Mouse (Mus musculus) lung, postnatal 14 days (tissue): ENCODE results near the gene Lrrc45.
"Not testable (repeated sequence)": the region's sequence is repeated elsewhere in the genome, so short reads cannot be mapped to it uniquely, and the experiment has no call there.

ENCODE experiments used
- DNase-seq: peaks from one replicate; pipeline ENCODE4 v3.0.0; 2021

Gene Lrrc45

DNA sequence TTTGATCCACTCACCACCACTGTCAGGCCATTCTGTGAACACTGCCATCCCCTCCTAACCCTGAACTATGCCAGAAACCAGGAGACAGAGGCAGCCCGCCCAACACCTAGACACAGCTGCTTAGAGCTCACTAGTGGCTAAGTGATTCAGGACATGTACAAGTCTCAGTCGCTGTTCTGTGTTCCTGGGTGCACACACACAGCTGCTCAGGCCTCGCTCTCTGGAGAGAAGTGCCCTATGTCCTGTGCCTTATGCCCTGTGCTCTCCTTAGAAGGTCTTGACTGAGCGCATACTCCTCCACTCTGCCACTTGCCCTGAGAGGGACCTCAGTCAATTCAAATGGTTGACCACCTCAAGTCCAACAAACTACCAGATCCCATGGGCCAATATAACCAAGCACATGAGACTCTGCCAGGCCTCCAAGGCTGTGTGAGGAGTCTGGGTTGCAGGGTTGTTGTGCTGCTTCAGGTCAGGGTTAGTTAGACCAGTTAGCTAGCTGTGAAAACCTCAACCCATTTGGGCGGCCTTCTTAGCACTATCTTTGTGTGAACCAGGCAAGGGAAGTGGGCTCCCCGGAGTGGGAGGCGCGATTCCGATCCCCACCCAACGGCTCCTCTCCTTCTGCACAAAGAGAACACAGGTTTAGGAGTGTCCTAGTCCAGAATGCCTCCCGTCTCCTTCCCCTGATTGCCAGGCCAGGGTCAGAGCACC lies 15.0 kb downstream of the Lrrc45 start:
- DNase-seq = no peak

DNA sequence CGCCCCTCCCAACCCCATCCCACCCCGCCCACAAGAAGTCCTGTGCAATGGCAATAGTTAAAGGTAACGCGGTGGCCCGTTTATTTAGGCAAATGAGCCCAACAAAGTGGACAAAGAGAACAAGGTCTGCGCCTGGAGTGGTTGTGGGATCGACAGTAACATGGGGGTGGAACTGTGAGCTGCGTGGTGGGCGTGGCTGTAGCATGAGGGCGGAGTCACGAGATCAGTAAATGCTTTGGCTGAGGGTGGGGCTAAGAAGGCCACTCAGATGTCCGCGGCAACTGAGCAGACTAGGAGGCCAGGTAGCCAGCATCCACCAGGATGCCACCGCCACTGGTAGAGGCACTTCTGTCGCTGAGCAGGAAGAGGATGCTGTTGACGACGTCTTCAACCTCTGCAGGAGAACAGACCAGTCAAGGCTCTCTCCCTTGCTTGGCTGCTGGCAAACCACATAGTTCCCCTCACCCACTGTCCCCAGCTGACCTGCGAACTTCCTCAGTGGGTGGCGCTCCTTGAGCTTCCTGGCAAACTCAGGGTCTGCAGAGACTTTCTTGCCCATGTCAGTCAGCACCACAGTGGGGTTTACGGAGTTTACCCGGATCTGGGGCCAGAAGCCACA lies 15.8 kb downstream of the Lrrc45 start:
- DNase-seq = peak; percentile 77

DNA sequence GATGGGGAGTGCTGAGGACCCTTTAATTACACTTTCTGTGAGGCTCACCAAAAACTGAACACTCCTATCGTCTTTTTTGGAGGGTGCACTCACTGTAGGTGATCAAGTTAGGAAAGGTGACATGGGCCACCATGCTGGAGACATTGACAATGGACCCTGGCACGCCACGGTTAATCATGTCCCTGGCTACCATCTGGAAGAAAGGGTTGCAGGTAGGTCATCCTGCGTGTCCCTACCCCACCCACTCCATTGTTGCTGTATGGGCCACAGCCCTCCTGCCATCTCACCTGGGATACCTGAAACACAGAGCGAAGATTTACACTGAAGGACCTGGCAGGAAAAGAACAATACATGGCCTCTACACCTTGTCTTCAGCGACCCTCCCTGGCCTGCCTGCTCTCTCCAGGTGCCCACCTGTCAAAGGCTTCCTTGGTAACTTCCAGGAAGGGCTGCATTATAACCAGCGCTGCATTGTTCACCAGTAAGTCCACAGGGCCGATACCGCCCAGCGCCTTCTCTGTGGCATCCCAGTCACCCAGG lies 16.7 kb downstream of the Lrrc45 start:
- no peak for DNase-seq

DNA sequence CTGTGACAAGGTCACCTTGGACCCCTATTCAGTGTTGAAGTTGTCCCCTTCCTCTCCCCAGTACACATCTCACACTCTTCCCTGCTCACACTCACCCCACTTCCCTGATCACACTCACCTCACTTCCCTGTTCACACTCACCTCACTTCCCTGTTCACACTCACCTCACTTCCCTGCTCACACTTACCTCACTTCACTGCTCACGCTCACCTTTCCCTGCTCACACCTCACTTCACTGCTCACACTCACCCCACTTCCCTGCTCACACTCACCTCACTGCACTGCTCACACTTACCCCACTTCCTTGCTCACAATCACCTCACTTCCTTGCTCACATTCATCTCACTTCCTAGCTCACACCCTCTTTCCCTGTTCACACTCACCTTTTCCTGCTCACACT lies 17.7 kb downstream of the Lrrc45 start:
- DNase-seq = no peak

GRCm38 (mm10) chr11:120731858-120732680 lies 18.3 kb downstream of the Lrrc45 start, which contains the start of gene Cbr2:
Gene Cbr2, minus strand, starts transcription at chr11:120732114.
- DNase-seq = peak; percentile 56

DNA sequence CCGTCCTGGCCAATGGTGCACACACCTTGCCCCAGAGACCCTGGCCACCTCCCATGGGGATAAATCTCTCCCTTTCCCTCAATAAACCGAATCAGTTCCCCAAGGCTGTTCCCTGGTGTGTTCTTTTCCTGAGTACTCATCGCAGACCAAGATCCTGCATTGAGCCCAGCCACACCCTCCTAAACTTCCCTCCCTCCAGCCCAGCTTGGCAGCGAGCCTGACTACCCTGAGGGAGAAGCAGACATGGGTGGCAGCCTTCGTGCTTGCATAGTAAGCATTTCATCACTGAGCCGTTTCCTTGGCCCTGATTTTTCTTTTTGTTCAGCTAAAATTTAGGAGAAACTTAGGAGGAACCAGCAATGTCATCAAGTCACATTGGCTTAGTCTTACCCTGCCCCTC lies 19.8 kb downstream of the Lrrc45 start:
- peak; percentile 76 for DNase-seq

GRCm38 (mm10) chr11:120736424-120736823 lies 22.7 kb downstream of the Lrrc45 start:
- DNase-seq = no peak

DNA sequence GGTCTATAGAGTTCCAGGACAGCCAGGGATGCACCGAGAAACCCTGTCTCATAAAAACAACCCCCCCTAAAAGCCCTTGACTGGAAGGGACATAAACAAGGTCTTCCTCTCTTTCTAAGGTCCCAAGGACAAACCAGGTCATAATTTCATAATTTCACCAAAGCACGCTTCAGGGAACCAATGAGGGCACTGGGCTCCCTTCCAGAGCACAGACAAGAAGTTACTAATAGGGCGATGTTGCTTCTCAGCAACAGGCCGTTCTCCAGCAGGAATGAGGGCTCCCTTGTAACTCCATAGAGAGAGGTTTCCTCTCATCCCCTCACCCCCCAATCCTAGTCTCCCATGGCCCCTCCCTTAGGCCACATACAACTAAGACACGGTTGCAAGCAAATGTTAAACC lies 27.3 kb downstream of the Lrrc45 start:
- DNase-seq = no peak

GRCm38 (mm10) chr11:120744121-120744701 lies 30.5 kb downstream of the Lrrc45 start:
- peak; percentile 49 for DNase-seq

DNA sequence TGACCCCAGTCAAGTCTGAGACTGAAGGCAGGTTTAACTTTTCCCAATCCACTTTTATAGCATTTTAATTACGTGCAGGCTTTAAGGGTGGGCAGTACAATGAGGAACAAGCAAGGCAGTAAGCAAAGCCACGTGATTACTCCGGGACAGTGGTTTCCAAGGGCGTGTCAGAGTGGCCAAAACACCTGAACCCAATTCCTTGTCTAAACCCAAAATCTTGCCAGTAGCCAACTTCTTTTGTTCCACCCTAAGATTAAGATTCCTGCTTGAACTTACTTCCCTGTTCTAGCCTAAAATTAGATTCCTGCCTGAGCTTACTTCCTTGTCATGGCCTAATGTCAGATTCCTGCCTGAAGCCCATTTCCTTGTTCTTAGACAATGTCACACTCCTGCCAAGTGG lies 34.2 kb downstream of the Lrrc45 start:
- no peak for DNase-seq

- DNase-seq = peak; percentile 70
These were observed 35.7 kb downstream of the Lrrc45 start for GRCm38 (mm10) chr11:120749430-120749829.

- DNase-seq = no peak
These were observed 37.9 kb downstream of the Lrrc45 start for GRCm38 (mm10) chr11:120751606-120752005.

GRCm38 (mm10) chr11:120760236-120760635 lies 46.5 kb downstream of the Lrrc45 start:
- DNase-seq = no peak

DNA sequence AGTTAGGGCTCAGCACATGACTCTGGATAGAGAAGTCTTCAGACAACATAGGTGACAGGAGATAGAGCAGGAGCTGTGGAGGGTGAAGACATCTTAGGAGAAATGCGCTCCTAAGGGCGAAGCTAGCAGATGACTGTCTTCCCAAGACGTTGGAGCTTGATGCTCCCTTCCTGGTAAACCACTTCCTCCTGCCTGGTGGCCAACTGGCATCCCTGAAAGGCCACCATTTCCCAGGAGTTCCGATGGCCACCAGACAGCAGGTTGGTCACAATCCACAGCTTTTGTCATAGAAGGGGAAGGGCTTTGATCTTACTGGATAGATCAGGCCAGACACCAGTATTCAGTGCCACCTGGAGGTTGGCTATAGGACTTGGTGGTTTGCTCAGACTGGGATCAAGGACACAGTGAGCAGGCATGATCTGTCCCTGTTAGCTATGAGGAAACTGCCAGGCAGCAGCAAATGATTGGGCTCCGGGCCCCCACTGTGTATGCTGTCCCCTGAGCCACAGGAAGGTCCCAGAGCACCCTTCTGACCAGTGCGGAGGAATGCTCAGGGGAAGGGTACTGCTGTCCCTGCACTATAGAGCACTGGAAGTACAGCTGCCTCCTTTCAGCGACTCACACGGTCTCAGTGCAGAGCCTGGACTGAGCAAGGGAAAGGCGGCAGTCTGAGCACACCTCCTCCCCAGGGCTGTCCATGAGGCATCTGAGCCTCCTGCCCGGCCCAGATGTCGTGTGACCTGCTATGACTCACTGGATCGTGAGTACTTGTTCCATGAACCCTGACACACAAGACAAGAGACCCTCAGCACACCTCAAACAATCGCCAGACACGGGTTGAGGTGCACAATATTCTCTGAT lies 48.3 kb downstream of the Lrrc45 start:
- no peak for DNase-seq

DNA sequence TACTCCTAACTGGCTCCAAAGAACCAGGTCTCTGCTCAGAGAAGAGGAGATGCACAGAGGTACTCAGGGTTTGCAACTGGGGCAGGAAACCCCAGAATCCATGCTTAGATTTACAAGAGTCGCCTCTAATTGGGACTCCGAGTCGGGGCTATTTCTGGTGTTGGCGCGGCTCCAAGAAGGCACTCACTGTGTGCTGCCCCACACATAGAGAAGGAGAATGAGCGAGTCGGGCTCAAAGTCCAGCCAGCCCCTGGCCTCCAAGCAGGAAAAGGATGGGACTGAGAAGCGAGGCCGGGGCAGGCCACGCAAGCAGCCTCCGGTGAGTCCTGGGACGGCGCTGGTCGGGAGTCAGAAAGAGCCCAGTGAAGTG lies 48.9 kb downstream of the Lrrc45 start, which contains the start of gene Hmga1b:
Gene Hmga1b, plus strand, starts transcription at position 123 of the 370 bp plus-strand sequence.
- DNase-seq = not testable (repeated sequence)

DNA sequence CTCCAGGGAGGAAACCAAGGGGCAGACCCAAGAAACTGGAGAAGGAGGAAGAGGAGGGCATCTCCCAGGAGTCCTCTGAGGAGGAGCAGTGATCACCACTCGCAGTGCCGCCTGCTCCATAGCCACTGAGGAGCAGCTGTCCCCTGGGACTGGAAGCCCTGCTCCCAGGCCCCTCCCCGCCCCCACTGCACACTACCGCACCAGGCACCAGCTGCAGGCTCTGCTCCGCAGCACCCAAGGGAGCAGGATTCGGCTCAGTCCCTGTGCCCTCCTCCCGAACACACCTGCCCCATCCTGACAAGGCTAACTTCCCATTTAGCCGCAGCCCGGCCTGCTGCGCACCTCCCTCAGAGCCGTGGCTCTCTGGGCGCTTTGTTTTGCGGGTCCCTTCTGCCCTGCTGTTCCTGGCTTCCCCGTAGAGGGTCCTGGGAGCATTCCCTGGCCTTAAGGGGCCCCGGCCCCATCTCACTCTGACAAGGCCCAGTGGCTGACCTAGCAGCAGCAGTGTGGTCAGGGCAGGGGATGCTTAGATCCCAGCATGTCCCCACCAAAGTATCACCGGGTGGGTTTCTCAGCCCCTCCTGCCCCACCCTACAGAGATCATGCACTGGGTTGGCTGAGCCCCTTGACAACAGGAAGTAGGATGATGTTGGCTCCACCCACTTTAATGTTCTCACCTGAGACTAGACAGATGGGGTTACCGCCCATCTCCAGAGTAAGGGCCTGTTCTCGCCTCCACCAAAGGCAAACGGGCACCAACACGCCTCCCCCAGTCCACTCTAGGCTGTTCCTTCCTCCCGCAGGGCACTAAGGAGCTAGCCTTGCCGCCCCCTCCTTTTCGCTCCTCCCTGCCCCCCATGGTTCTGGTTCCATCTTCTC lies 49.6 kb downstream of the Lrrc45 start:
- DNase-seq = not testable (repeated sequence)

- DNase-seq = not testable (repeated sequence)
These were observed 53.3 kb downstream of the Lrrc45 start for GRCm38 (mm10) chr11:120767023-120767422.

- no peak for DNase-seq
These were observed 54.5 kb downstream of the Lrrc45 start for GRCm38 (mm10) chr11:120768206-120768605.
